Mouse (Mus musculus) liver, postnatal 0 days (tissue): ENCODE results near the gene Nrxn2.

Experiments used
- CTCF ChIP-seq: sonication (generic); IDR thresholded peaks from 2 replicates; pipeline ENCODE4 v1.5.1; 2016; ENCODE audit warnings: antibody characterized with exemption, low read depth
- EP300 ChIP-seq: IDR thresholded peaks from 2 replicates; pipeline ENCODE4 v1.6.1; 2016; ENCODE audit warnings: antibody characterized with exemption, low read depth, mild to moderate bottlenecking

DNA sequence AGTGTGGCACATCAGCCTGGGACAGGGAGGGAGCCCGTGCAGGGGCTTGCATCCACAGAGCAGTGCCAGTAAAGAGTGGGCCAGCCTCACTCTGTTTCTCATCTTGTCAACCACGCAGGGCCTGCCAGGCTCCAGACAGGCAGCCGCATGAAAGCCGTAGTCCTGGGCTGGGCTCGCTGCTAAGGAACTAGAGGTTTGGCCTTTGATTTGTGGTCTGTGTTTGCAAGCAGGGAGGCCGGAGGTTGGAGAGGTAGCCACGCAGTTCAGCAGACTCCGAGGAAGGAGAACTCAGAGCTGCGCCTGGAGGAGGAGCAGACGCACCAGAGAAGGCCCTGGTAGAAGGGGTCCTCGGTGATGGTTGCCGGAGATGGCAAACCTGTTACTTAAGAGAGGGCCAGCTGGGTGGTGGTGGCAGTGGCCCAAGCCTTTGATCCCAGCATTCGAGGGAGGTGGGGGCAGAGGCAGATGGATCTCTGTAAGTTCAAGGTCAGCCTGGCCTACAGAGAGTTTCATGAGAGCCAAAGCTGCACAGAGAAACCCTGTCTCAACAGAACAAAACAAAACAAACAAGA is 66.6 kb downstream of the Nrxn2 start:
- TF ChIP-seq CTCF (no peak), EP300 (no peak)
